Mouse (Mus musculus) liver, adult 2 months (tissue): ENCODE measurements around the gene Fto. TPM values are rescaled to one million over a fixed set of nuclear protein-coding genes. Genes with fewer than 3 reads are reported as not detected.

Experiments used
- DNase-seq: peaks from one replicate; pipeline ENCODE4 v3.0.0-alpha.2; 2011; ENCODE audit warnings: low read depth, low spot score; ENCODE audit errors: extremely low read depth
- H3K27ac ChIP-seq: fragments of 200-500 bp; replicated peaks from 2 replicates; pipeline ENCODE4 v1.5.1; 2012; ENCODE audit warnings: low read depth, mild to moderate bottlenecking, control low read depth, inconsistent platforms, low read length; ENCODE audit not compliant: insufficient read depth
- H3K27me3 ChIP-seq: fragments of 200-500 bp; 2 replicates; pipeline ENCODE4 v1.6.1; 2012; ENCODE audit warnings: mild to moderate bottlenecking, moderate library complexity, low read length, inconsistent platforms; ENCODE audit not compliant: control insufficient read depth, insufficient read depth
- H3K36me3 ChIP-seq: fragments of 200-500 bp; 2 replicates; pipeline ENCODE4 v1.6.1; 2012; ENCODE audit warnings: low read length, inconsistent platforms; ENCODE audit not compliant: control insufficient read depth, insufficient read depth
- H3K4me1 ChIP-seq: fragments of 200-500 bp; 2 replicates; pipeline ENCODE4 v1.6.1; 2011; ENCODE audit warnings: low read length; ENCODE audit not compliant: control insufficient read depth, insufficient read depth
- H3K4me3 ChIP-seq: fragments of 200-500 bp; 2 replicates; pipeline ENCODE4 v1.5.1; 2011; ENCODE audit warnings: low read depth, mild to moderate bottlenecking, control low read depth, low read length, moderate library complexity; ENCODE audit not compliant: insufficient read depth
- H3K79me2 ChIP-seq: fragments of 200-500 bp; 2 replicates; pipeline ENCODE4 v1.6.1; 2012; ENCODE audit warnings: inconsistent platforms, mild to moderate bottlenecking, low read length, moderate library complexity; ENCODE audit not compliant: control insufficient read depth, insufficient read depth
- H3K9ac ChIP-seq: fragments of 200-500 bp; 2 replicates; pipeline ENCODE4 v1.6.1; 2012; ENCODE audit warnings: low read depth, mild to moderate bottlenecking, control low read depth, inconsistent platforms, low read length
- CTCF ChIP-seq: fragments of 200-500 bp; IDR thresholded peaks from 2 replicates; pipeline ENCODE4 v1.5.1; 2011; ENCODE audit warnings: low read depth, low read length, control low read depth
- POLR2A ChIP-seq: fragments of 200-500 bp; IDR thresholded peaks from 2 replicates; pipeline ENCODE4 v1.6.1; 2011; ENCODE audit warnings: low read length, control low read depth; ENCODE audit not compliant: insufficient read depth; ENCODE audit errors: extremely low read depth
- WGBS: fragments of 180-500 bp; shearing (Covaris S2); methylation state at CpG from one replicate; pipeline ENCODE4 v1.1.7; 2018; 5-methylcytosine and 5-hydroxymethylcytosine counted together
- polyA plus RNA-seq: library from polyadenylated mRNA; depleted of rRNA; stranded (reverse); fragments of >200 nt; gene quantifications from 2 replicates; pipeline ENCODE4 v1.2.3, GENCODE M21; 2012
- total RNA-seq: library from RNA; depleted of rRNA; stranded (reverse); fragments of >200 nt; gene quantifications from 2 replicates; pipeline ENCODE4 v1.2.3, GENCODE M21; 2014

Fto gene
- total and polyA plus RNA-seq, 2 experiments = 14.1 to 15.6 TPM

- no peak overlapping the region for H3K4me3 ChIP-seq
- DNase-seq = no peak
- peaks cover 26% of the 10 kb centered on the region for H3K79me2 ChIP-seq
- no peaks in the 10 kb centered on the region; the same call in 1 of the 2 replicates for H3K4me1 ChIP-seq
- TF ChIP-seq CTCF = no peak
- WGBS = 69% methylated on average over 6 of the region's 6 CpGs
- H3K27ac ChIP-seq = no peak overlapping the region
- no peak overlapping the region for H3K9ac ChIP-seq
- no peaks in the 10 kb centered on the region for H3K36me3 ChIP-seq
- H3K27me3 ChIP-seq = no peaks in the 10 kb centered on the region
Observed at GRCm38 (mm10) chr8:91338389-91339154, 25.2 kb downstream of the Fto start.

GRCm38 (mm10) chr8:91339651-91340050 is 26.3 kb downstream of the Fto start:
- H3K27me3 ChIP-seq = no peaks in the 10 kb centered on the region
- H3K27ac ChIP-seq = no peak overlapping the region
- peaks cover 24% of the 10 kb centered on the region; the same call in 1 of the 2 replicates for H3K79me2 ChIP-seq
- TF ChIP-seq POLR2A (no peak), CTCF (no peak)
- WGBS = 89% methylated on average over 8 of the region's 8 CpGs
- H3K9ac ChIP-seq = no peak overlapping the region
- DNase-seq = no peak
- no peak overlapping the region for H3K4me3 ChIP-seq
- no peaks in the 10 kb centered on the region for H3K36me3 ChIP-seq
- H3K4me1 ChIP-seq = no peaks in the 10 kb centered on the region; the same call in 1 of the 2 replicates

DNA sequence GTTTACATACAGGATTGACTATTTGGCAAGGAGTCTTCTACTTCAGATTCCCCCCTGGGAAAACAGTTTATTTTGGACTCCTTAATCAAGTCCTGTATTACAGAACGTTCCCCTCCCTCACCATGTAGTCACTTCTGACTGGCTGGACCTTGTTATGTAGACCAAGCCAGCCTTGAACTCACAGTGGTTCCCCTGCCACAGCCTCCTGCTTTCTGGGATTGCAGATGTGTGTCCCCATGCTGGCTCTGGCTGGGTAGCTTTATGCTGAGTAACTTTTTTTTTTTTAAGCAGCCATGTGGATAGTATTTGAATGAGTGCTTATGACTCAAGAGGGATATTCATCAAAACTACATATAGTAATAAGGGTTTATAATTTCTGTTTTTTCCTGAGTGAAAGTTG is 27.4 kb downstream of the Fto start:
- Histone ChIP-seq H3K27ac (no peak overlapping the region), H3K4me1 (no peaks in the 10 kb centered on the region; the same call in 1 of the 2 replicates), H3K27me3 (no peaks in the 10 kb centered on the region), H3K36me3 (no peaks in the 10 kb centered on the region), H3K9ac (no peak overlapping the region), H3K4me3 (no peak overlapping the region), H3K79me2 (peaks cover 30% of the 10 kb centered on the region; the same call in 1 of the 2 replicates)
- DNase-seq = no peak
- WGBS = 53% methylated on average over 1 of the region's 1 CpGs
- no peak for TF ChIP-seq CTCF
- TF ChIP-seq POLR2A = no peak

- no peaks in the 10 kb centered on the region for H3K36me3 ChIP-seq
- no peaks in the 10 kb centered on the region; the same call in 1 of the 2 replicates for H3K4me1 ChIP-seq
- 63% methylated on average over 5 of the region's 5 CpGs for WGBS
- TF ChIP-seq CTCF (no peak), POLR2A (no peak)
- H3K27ac ChIP-seq = no peak overlapping the region
- no peak overlapping the region for H3K9ac ChIP-seq
- H3K79me2 ChIP-seq = peaks cover 30% of the 10 kb centered on the region; the same call in 1 of the 2 replicates
- no peak for DNase-seq
- no peaks in the 10 kb centered on the region for H3K27me3 ChIP-seq
- no peak overlapping the region for H3K4me3 ChIP-seq
Observed at GRCm38 (mm10) chr8:91342196-91342595, 28.9 kb downstream of the Fto start.

- H3K4me1 ChIP-seq = no peaks in the 10 kb centered on the region; the same call in 1 of the 2 replicates
- no peak overlapping the region for H3K4me3 ChIP-seq
- H3K27me3 ChIP-seq = no peaks in the 10 kb centered on the region
- 0 out of 2 replicates have a peak overlapping the region, but pooled peaks have one; percentile 13 for H3K27ac ChIP-seq
- DNase-seq = peak; percentile 64
- no peaks in the 10 kb centered on the region for H3K36me3 ChIP-seq
- WGBS = 17% methylated on average over 5 of the region's 5 CpGs
- peaks cover 28% of the 10 kb centered on the region; the same call in 1 of the 2 replicates for H3K79me2 ChIP-seq
- no peak for TF ChIP-seq POLR2A
- TF ChIP-seq CTCF = no peak
- no peak overlapping the region for H3K9ac ChIP-seq
Observed at GRCm38 (mm10) chr8:91342798-91343197, 29.5 kb downstream of the Fto start.

DNA sequence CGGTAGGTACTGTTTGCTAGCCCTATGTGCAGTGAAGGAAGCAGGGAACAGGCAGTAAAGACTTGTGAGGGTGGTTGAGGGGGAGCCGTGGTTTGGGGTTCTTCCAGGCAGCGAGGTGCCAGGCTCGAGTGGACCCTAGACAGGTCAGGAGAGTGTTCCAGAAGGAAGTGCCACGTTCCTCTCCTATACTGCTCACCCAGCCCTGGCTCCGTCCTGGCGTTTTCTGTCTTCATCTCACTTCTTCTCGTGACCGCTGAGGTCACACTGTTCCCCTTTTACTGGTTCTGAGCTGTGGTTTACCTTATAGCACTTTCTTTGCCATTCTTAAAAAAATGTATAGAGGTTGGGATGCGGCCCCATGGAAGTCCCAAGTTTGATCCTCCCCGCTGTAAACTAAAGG is 31.3 kb downstream of the Fto start:
- WGBS = 85% methylated on average over 11 of the region's 11 CpGs
- Histone ChIP-seq H3K79me2 (peaks cover 24% of the 10 kb centered on the region; the same call in 1 of the 2 replicates), H3K27me3 (no peaks in the 10 kb centered on the region), H3K36me3 (no peaks in the 10 kb centered on the region), H3K27ac (no peak overlapping the region), H3K4me1 (no peaks in the 10 kb centered on the region; the same call in 1 of the 2 replicates), H3K9ac (no peak overlapping the region), H3K4me3 (no peak overlapping the region)
- no peak for TF ChIP-seq POLR2A
- TF ChIP-seq CTCF = no peak
- DNase-seq = no peak
